Mouse (Mus musculus): ENCODE measurements around the gene Haus3. TPM values are rescaled to one million over a fixed set of nuclear protein-coding genes. Genes with fewer than 3 reads are reported as not detected.

The Haus3 gene
- polyA plus RNA-seq, 1 experiment from 2014 or later, result 8.2 TPM

DNA sequence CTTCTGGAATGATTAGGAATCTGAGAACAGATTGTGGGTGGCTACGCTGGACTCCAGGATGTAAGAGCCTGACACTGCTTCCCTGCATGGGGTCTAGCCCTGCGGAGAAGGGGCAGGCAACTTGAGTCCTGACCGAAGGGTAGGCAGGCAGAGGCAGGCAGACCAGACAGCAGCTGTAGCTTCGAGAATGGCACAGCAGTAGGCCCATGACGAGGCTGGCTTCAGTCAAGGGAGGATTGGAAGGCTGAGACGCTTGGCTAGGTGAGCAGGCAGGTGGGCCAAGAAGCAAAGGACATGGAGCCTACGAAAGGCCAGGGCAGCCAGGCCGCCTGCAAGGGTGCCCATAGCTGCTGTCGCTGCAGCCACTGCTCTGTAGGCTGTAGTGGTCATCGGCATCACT lies 7.4 kb upstream of the Haus3 start:
- WGBS, result 88% methylated on average over 10 of the region's 10 CpGs
- DNase-seq (ENCODE audit: low spot score) (no peak), ATAC-seq (no peak)
- no peak for TF ChIP-seq EP300 (IDR thresholded peaks at IDR 0.05)
- no peak for TF ChIP-seq CTCF (IDR thresholded peaks at IDR 0.05)
- H3K9ac ChIP-seq (replicated peaks; ENCODE audit: low read depth), result no peak overlapping the region
- H3K4me1 ChIP-seq (ENCODE audit: insufficient read depth, low read depth, low read length), result peaks cover 6% of the 10 kb centered on the region; the same call in 1 of the 2 replicates
- H3K9me3 ChIP-seq (ENCODE audit: low read length), result no peaks in the 10 kb centered on the region
- H3K27me3 ChIP-seq (replicated peaks; ENCODE audit: insufficient read depth, low read length), result no peaks in the 10 kb centered on the region
- peaks cover 53% of the 10 kb centered on the region for H3K36me3 ChIP-seq (ENCODE audit: insufficient read depth, low read length)
- no peak overlapping the region for H3K27ac ChIP-seq (ENCODE audit: low read length)
- H3K4me2 ChIP-seq (replicated peaks; ENCODE audit: low read depth, low read length), result no peak overlapping the region
- no peak overlapping the region for H3K4me3 ChIP-seq (ENCODE audit: low read depth, low read length)

DNA sequence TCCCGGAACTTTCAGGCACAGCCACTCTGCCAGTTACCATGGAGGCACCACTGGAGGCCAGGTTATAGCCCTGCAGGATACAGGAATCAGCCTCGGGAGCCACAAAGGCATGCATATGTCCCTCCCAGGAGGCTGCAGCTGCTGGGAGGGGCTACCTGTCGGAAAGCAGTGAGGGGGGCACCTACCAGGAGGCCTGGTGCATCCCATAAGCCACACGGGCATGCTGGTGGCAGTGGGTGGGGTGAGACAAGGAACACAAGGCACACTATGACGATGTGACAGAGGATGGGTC lies 6.0 kb upstream of the Haus3 start:
- H3K4me2 ChIP-seq (replicated peaks; ENCODE audit: low read depth, low read length), result no peak overlapping the region
- H3K27me3 ChIP-seq (replicated peaks; ENCODE audit: insufficient read depth, low read length), result no peaks in the 10 kb centered on the region
- H3K9me3 ChIP-seq (ENCODE audit: low read length), result no peaks in the 10 kb centered on the region
- no peaks in the 10 kb centered on the region for H3K4me1 ChIP-seq (ENCODE audit: insufficient read depth, low read depth, low read length)
- H3K9ac ChIP-seq (replicated peaks; ENCODE audit: low read depth), result no peak overlapping the region
- WGBS, result 46% methylated on average over 5 of the region's 5 CpGs
- peaks cover 40% of the 10 kb centered on the region for H3K36me3 ChIP-seq (ENCODE audit: insufficient read depth, low read length)
- ATAC-seq, result no peak
- no peak overlapping the region for H3K4me3 ChIP-seq (ENCODE audit: low read depth, low read length)
- no peak for DNase-seq (ENCODE audit: low spot score)
- no peak for TF ChIP-seq CTCF (IDR thresholded peaks at IDR 0.05)
- TF ChIP-seq EP300 (IDR thresholded peaks at IDR 0.05), result no peak
- H3K27ac ChIP-seq (ENCODE audit: low read length), result no peak overlapping the region

DNA sequence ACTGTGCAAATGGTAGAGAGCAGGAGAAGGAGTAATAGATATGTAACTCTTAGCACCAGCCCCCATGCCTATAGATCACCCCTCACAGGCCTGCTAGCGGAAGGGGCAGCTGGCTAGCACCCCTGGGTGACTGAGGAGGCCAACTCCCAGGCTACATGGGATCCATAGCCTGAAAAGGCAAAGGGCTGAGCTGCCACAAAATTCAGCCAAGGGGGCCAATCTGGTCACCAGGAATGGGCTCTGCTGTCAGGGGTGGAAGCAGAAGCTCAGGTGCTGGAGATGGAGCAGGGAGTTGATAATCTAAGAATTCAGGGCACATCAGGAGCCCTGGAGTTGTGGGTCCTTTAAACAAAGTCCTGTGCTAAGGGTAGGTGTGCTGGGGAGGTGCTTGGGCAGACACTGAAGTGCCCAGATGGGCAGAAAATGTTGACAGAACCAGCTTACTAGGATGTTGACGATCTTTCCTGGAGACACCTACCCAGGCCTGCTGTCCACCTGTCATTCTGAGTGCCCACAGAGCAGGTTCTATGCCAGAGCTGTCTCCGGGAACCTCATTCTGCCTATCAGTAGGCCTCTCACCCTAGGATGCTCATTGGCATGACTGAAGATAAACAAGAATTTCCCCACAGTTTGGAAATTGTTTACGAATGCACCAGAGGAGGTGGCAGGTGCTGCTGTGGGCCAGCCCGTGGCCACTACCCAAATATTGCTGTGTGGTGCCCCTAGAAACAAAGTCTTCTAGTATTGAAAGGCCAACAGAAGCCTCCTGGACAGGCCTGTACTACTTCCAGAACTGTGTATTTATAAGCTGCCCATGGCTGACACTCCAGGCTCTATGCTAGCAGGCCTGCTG lies 5.4 kb upstream of the Haus3 start:
- Histone ChIP-seq H3K4me3 (ENCODE audit: low read depth, low read length) (no peak overlapping the region), H3K27me3 (replicated peaks; ENCODE audit: insufficient read depth, low read length) (no peaks in the 10 kb centered on the region), H3K36me3 (ENCODE audit: insufficient read depth, low read length) (peaks cover 34% of the 10 kb centered on the region), H3K9me3 (ENCODE audit: low read length) (no peaks in the 10 kb centered on the region), H3K9ac (replicated peaks; ENCODE audit: low read depth) (no peak overlapping the region), H3K27ac (ENCODE audit: low read length) (no peak overlapping the region), H3K4me1 (ENCODE audit: insufficient read depth, low read depth, low read length) (peaks cover 3% of the 10 kb centered on the region; the same call in 1 of the 2 replicates), H3K4me2 (replicated peaks; ENCODE audit: low read depth, low read length) (no peak overlapping the region)
- WGBS, result 72% methylated on average over 5 of the region's 5 CpGs
- DNase-seq (ENCODE audit: low spot score) (no peak), ATAC-seq (no peak)
- TF ChIP-seq CTCF (IDR thresholded peaks at IDR 0.05), result no peak
- no peak for TF ChIP-seq EP300 (IDR thresholded peaks at IDR 0.05)

DNA sequence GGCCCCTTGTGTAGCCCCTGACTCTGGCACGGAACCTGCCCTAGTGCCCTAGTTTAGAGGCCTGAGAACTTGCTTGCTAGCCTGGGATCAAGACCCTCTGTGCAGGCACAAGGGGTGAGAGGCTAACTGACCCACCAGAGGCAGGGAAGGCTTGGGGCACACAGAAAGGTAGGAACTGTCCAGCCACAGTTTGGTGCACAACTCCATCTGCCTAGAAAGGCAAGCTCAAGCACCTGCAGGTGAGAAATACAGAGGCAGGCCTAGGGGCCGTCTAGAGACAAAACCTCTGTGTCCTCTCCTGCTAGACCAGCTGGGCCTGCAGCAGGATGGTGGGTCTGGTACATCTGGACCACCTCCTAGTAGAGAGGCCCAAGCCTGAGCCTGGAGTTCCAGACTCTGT lies 4.7 kb upstream of the Haus3 start:
- H3K4me3 ChIP-seq (ENCODE audit: low read depth, low read length), result no peak overlapping the region
- DNase-seq (ENCODE audit: low spot score) (no peak), ATAC-seq (no peak)
- WGBS, result 88% methylated on average over 2 of the region's 2 CpGs
- H3K9ac ChIP-seq (replicated peaks; ENCODE audit: low read depth), result no peak overlapping the region
- no peak overlapping the region for H3K4me2 ChIP-seq (replicated peaks; ENCODE audit: low read depth, low read length)
- TF ChIP-seq EP300 (IDR thresholded peaks at IDR 0.05) (no peak), CTCF (IDR thresholded peaks at IDR 0.05) (no peak)
- no peaks in the 10 kb centered on the region for H3K9me3 ChIP-seq (ENCODE audit: low read length)
- H3K27me3 ChIP-seq (replicated peaks; ENCODE audit: insufficient read depth, low read length), result no peaks in the 10 kb centered on the region
- H3K4me1 ChIP-seq (ENCODE audit: insufficient read depth, low read depth, low read length), result peaks cover 3% of the 10 kb centered on the region; the same call in 1 of the 2 replicates
- no peak overlapping the region for H3K27ac ChIP-seq (ENCODE audit: low read length)
- peaks cover 34% of the 10 kb centered on the region for H3K36me3 ChIP-seq (ENCODE audit: insufficient read depth, low read length)

DNA sequence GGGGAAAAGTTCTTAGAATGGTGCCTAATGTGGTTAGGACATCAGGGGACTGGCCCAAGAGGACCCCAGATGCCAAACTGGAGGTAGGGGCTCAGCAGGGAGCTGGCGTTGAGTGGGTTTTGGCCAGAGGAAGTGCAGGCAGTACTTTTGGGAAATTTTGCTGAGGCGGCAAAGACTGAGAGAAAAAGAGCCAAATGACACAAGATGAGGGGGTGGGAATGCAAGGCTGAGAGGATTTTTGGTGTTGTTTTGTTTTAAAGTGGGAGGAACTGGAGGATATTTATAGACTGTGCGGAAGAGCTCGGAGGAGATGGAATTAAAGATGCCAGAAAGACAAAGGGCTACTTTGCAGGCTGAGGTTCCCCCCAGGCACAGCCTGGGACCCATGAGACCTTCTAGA lies 1.4 kb upstream of the Haus3 start:
- ATAC-seq (no peak), DNase-seq (ENCODE audit: low spot score) (peak; percentile 73)
- no peaks in the 10 kb centered on the region for H3K9me3 ChIP-seq (ENCODE audit: low read length)
- peak overlapping the region; percentile 89 for H3K27ac ChIP-seq (ENCODE audit: low read length)
- peaks cover 3% of the 10 kb centered on the region; the same call in 1 of the 2 replicates for H3K4me1 ChIP-seq (ENCODE audit: insufficient read depth, low read depth, low read length)
- no peaks in the 10 kb centered on the region for H3K27me3 ChIP-seq (replicated peaks; ENCODE audit: insufficient read depth, low read length)
- WGBS, result 60% methylated on average over 4 of the region's 4 CpGs
- no peak overlapping the region for H3K4me3 ChIP-seq (ENCODE audit: low read depth, low read length)
- TF ChIP-seq EP300 (IDR thresholded peaks at IDR 0.05), result no peak
- 0 out of 2 replicates have a peak overlapping the region, but pooled peaks have one; percentile 11 for H3K4me2 ChIP-seq (replicated peaks; ENCODE audit: low read depth, low read length)
- peaks cover 14% of the 10 kb centered on the region for H3K36me3 ChIP-seq (ENCODE audit: insufficient read depth, low read length)
- no peak overlapping the region for H3K9ac ChIP-seq (replicated peaks; ENCODE audit: low read depth)

DNA sequence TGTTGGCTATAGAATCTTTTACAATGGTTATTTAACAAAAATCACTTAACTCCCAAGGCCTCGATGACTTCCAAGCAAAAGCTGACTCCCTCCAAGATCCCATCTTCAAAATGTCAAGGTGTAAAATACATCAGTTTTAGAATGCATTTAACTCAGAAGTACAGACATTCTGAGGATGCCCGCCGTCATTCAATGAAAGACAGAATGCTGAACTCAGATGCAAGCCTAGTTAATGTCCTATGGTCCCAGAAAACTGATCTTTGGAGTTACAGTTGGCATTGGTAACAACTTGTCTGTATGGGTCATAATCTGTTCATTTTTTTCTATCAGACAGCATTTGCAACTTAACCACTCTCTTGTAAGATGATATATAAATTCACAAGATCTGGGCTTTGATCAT lies 627 bp upstream of the Haus3 start:
- Histone ChIP-seq H3K27me3 (replicated peaks; ENCODE audit: insufficient read depth, low read length) (no peaks in the 10 kb centered on the region), H3K27ac (ENCODE audit: low read length) (peak overlapping the region; percentile 89), H3K4me3 (ENCODE audit: low read depth, low read length) (peak overlapping the region; percentile 70), H3K36me3 (ENCODE audit: insufficient read depth, low read length) (peaks cover 14% of the 10 kb centered on the region), H3K9ac (replicated peaks; ENCODE audit: low read depth) (0 out of 2 replicates have a peak overlapping the region, but pooled peaks have one; percentile 26), H3K9me3 (ENCODE audit: low read length) (no peaks in the 10 kb centered on the region), H3K4me2 (replicated peaks; ENCODE audit: low read depth, low read length) (peak overlapping the region; percentile 74), H3K4me1 (ENCODE audit: insufficient read depth, low read depth, low read length) (peaks cover 3% of the 10 kb centered on the region; the same call in 1 of the 2 replicates)
- no peak for TF ChIP-seq CTCF (IDR thresholded peaks at IDR 0.05)
- TF ChIP-seq EP300 (IDR thresholded peaks at IDR 0.05), result no peak
- no peak for ATAC-seq
- 76% methylated on average over 3 of the region's 3 CpGs for WGBS
- no peak for DNase-seq (ENCODE audit: low spot score)

Measured in lung, postnatal 0 days (tissue).